In genomic region chr4:140405427-140405826, GRCm38 (mm10) we compare ENCODE assay signal across 16 mouse cellular contexts.
DNase-seq lines count a peak whose midpoint lies in the region; ATAC-seq and TF ChIP-seq lines count a peak whose summit lies in the region.
"Had no signal": no experiment of that assay in that cellular context is flagged by ENCODE, and none has a peak within 500 bp of the region (broad histone marks: within the 10 kb centered on the region; RNA-seq: fewer than 3 reads in every experiment).

No protein-coding gene starts in this region.

- H3K4me2 ChIP-seq in midbrain, embryonic 15.5 days = no peak overlapping the region
- H3K4me2 ChIP-seq: embryonic facial prominence, embryonic 12.5 days; forebrain, embryonic 12.5 days; heart, embryonic 12.5 days had no signal

- no peak for DNase-seq in midbrain, embryonic 10.5 days (ENCODE audit: low spot score)
- no peak for DNase-seq in ES-E14 (ENCODE audit: low read depth, low spot score)
- DNase-seq in urinary bladder, adult 2 months (ENCODE audit: low spot score) = no peak
- no peak for DNase-seq in ovary, postnatal 14 days (ENCODE audit: low spot score)
- DNase-seq: adrenal gland, postnatal 10 days; cerebellum, adult 11 months; cerebellum, adult 8-10 months; cerebellum, postnatal 14 days; gastrocnemius, adult 2 months; gastrocnemius, postnatal 25 days had no signal

- no peak for TF ChIP-seq EP300 in ES-Bruce4 (IDR thresholded peaks at IDR 0.05; ENCODE audit: insufficient read depth, low read depth, low read length)

- H3K36me3 ChIP-seq in midbrain, embryonic 10.5 days = no peaks in the 10 kb centered on the region
- no peaks in the 10 kb centered on the region for H3K36me3 ChIP-seq in midbrain, embryonic 15.5 days (replicated peaks)
- no peaks in the 10 kb centered on the region for H3K36me3 ChIP-seq in ES-Bruce4 (ENCODE audit: control insufficient read depth, insufficient read depth, low read length, poor library complexity, severe bottlenecking)
- no peaks in the 10 kb centered on the region for H3K36me3 ChIP-seq in ES-E14 (ENCODE audit: control insufficient read depth, insufficient read depth, low read length, poor library complexity, severe bottlenecking)
- H3K36me3 ChIP-seq: embryonic facial prominence, embryonic 12.5 days; forebrain, embryonic 12.5 days; heart, embryonic 12.5 days had no signal

- 87% methylated on average over 9 of the region's 9 CpGs for WGBS in midbrain, embryonic 10.5 days
- 80% methylated on average over 9 of the region's 9 CpGs for WGBS in midbrain, embryonic 15.5 days

- H3K4me3 ChIP-seq in midbrain, embryonic 10.5 days = no peak overlapping the region
- H3K4me3 ChIP-seq in midbrain, embryonic 15.5 days = no peak overlapping the region
- no peak overlapping the region for H3K4me3 ChIP-seq in ES-Bruce4 (ENCODE audit: low read depth, low read length)
- no peak overlapping the region; a peak in 1 of 4 replicates for H3K4me3 ChIP-seq in ES-E14 (ENCODE audit: insufficient read depth in 1 of 2, low read depth in 1 of 2, low read length in 2 of 2, poor library complexity in 1 of 2, severe bottlenecking in 1 of 2)
- H3K4me3 ChIP-seq: embryonic facial prominence, embryonic 12.5 days; forebrain, embryonic 12.5 days; gastrocnemius, adult 2 months; heart, embryonic 12.5 days had no signal

- H3K27ac ChIP-seq in midbrain, embryonic 10.5 days (replicated peaks) = peak overlapping the region; percentile 86
- no peak overlapping the region for H3K27ac ChIP-seq in midbrain, embryonic 15.5 days
- H3K27ac ChIP-seq in ES-Bruce4 (ENCODE audit: insufficient read depth, low read length) = peak overlapping the region; percentile 90
- peak overlapping the region; percentile 78 for H3K27ac ChIP-seq in ES-E14 (ENCODE audit: insufficient read depth, low read depth, low read length, poor library complexity, severe bottlenecking)
- H3K27ac ChIP-seq: embryonic facial prominence, embryonic 12.5 days; gastrocnemius, adult 2 months had no signal

- H3K9me3 ChIP-seq in midbrain, embryonic 10.5 days (replicated peaks) = no peaks in the 10 kb centered on the region
- no peaks in the 10 kb centered on the region for H3K9me3 ChIP-seq in midbrain, embryonic 15.5 days
- H3K9me3 ChIP-seq in ES-Bruce4 (replicated peaks; ENCODE audit: control insufficient read depth, insufficient read depth, low read length, poor library complexity, severe bottlenecking) = no peaks in the 10 kb centered on the region
- no peaks in the 10 kb centered on the region for H3K9me3 ChIP-seq in ES-E14 (ENCODE audit: control insufficient read depth, insufficient read depth, low read depth, low read length)
- H3K9me3 ChIP-seq: embryonic facial prominence, embryonic 12.5 days; forebrain, embryonic 12.5 days; heart, embryonic 12.5 days had no signal

- ATAC-seq in midbrain, embryonic 15.5 days (replicated peaks) = no peak
- ATAC-seq: intestine, embryonic 16.5 days had no signal

- H3K9ac ChIP-seq in midbrain, embryonic 15.5 days = no peak overlapping the region
- H3K9ac ChIP-seq in ES-Bruce4 (ENCODE audit: low read depth, poor library complexity, severe bottlenecking) (peak overlapping the region; percentile 20; the same call in 1 of the 2 replicates), ES-E14 (ENCODE audit: insufficient read depth, low read depth, low read length, poor library complexity, severe bottlenecking) (peak overlapping the region; percentile 32; the same call in 1 of the 2 replicates)
- H3K9ac ChIP-seq: embryonic facial prominence, embryonic 12.5 days; forebrain, embryonic 12.5 days; heart, embryonic 12.5 days had no signal

- H3K27me3 ChIP-seq in midbrain, embryonic 10.5 days (ENCODE audit: low read depth, poor library complexity, severe bottlenecking) = no peaks in the 10 kb centered on the region
- no peaks in the 10 kb centered on the region for H3K27me3 ChIP-seq in midbrain, embryonic 15.5 days (replicated peaks)
- no peaks in the 10 kb centered on the region for H3K27me3 ChIP-seq in ES-Bruce4 (ENCODE audit: control insufficient read depth, insufficient read depth, low read length, poor library complexity, severe bottlenecking)
- H3K27me3 ChIP-seq: embryonic facial prominence, embryonic 12.5 days; forebrain, embryonic 12.5 days; heart, embryonic 12.5 days had no signal

- TF ChIP-seq CTCF in ES-Bruce4 (IDR thresholded peaks at IDR 0.05; ENCODE audit: low read depth, low read length) = no peak

- in situ Hi-C loops in ES-E14 (cut with MboI; ENCODE audit: low sequenced_read_pairs in 2 of 2, unreplicated experiment in 2 of 2) = no loop called here

- H3K4me1 ChIP-seq in midbrain, embryonic 10.5 days = peaks cover 33% of the 10 kb centered on the region
- peaks cover 19% of the 10 kb centered on the region for H3K4me1 ChIP-seq in midbrain, embryonic 15.5 days
- H3K4me1 ChIP-seq in ES-Bruce4 (ENCODE audit: control insufficient read depth, insufficient read depth, low read length) = peaks cover 11% of the 10 kb centered on the region
- H3K4me1 ChIP-seq in ES-E14 (ENCODE audit: control insufficient read depth in 2 of 2, insufficient read depth in 2 of 2, low read length in 2 of 2, poor library complexity in 1 of 2) = peaks cover 4 to 17% of the 10 kb centered on the region in 2 experiments

- no peak for TF ChIP-seq POLR2A in ES-Bruce4 (IDR thresholded peaks at IDR 0.05; ENCODE audit: insufficient read depth, low read length)

TF ChIP-seq in ES-E14, 5 proteins besides CTCF, POLR2A, EP300 and RAD21:
- TF ChIP-seq CHD2 (IDR thresholded peaks at IDR 0.05; ENCODE audit: low read depth, low read length) (no peak), MAFK (IDR thresholded peaks at IDR 0.05; ENCODE audit: insufficient read depth, low read depth, low read length) (peak; percentile 66; the same call in 1 of the 2 replicates), ZC3H11A (IDR thresholded peaks at IDR 0.05; ENCODE audit: borderline replicate concordance, low read depth, low read length) (no peak), ZNF384 (IDR thresholded peaks at IDR 0.05; ENCODE audit: low read depth, low read length) (no peak), HCFC1 (IDR thresholded peaks at IDR 0.05; ENCODE audit: borderline replicate concordance, insufficient read depth, low read length) (no peak)
